Mouse (Mus musculus) limb, embryonic 10.5 days (tissue): ENCODE measurements around the gene I830077J02Rik. TPM values are rescaled to one million over a fixed set of nuclear protein-coding genes. Genes with fewer than 3 reads are reported as not detected.

Source experiments
- DNase-seq: peaks from one replicate; pipeline ENCODE4 v3.0.0-alpha.2; 2017; ENCODE audit warnings: low spot score
- H3K27ac ChIP-seq: fragments of 300-500 bp; sonication (generic); 2 replicates; pipeline ENCODE4 v1.5.1; 2016; ENCODE audit warnings: mild to moderate bottlenecking
- H3K27me3 ChIP-seq: fragments of 300-500 bp; sonication (generic); 2 replicates; pipeline ENCODE4 v1.6.1; 2016; ENCODE audit warnings: low read depth, mild to moderate bottlenecking; ENCODE audit not compliant: poor library complexity, severe bottlenecking
- H3K36me3 ChIP-seq: fragments of 300-500 bp; sonication (generic); 2 replicates; pipeline ENCODE4 v1.6.1; 2016; ENCODE audit warnings: mild to moderate bottlenecking, moderate library complexity
- H3K4me1 ChIP-seq: fragments of 300-500 bp; sonication (generic); 2 replicates; pipeline ENCODE4 v1.6.1; 2016
- H3K4me3 ChIP-seq: fragments of 300-500 bp; sonication (generic); 2 replicates; pipeline ENCODE4 v1.5.1; 2016; ENCODE audit warnings: mild to moderate bottlenecking, moderate library complexity
- H3K9me3 ChIP-seq: fragments of 300-500 bp; sonication (generic); replicated peaks from 2 replicates; pipeline ENCODE4 v1.6.1; 2016; ENCODE audit warnings: mild to moderate bottlenecking
- WGBS: fragments of 180-500 bp; shearing (Covaris S2); methylation state at CpG from one replicate; pipeline ENCODE4 v1.1.7; 2016; 5-methylcytosine and 5-hydroxymethylcytosine counted together
- polyA plus RNA-seq: library from polyadenylated mRNA; unstranded; fragments of >200 nt; fragmentation: Nextera tagmentation; extraction: Ambion mirVana; gene quantifications from 2 replicates; pipeline ENCODE4 v1.2.1, GENCODE M21; 2016

The I830077J02Rik gene
- polyA plus RNA-seq, 1 experiment from 2014 or later: 0.41 TPM

DNA sequence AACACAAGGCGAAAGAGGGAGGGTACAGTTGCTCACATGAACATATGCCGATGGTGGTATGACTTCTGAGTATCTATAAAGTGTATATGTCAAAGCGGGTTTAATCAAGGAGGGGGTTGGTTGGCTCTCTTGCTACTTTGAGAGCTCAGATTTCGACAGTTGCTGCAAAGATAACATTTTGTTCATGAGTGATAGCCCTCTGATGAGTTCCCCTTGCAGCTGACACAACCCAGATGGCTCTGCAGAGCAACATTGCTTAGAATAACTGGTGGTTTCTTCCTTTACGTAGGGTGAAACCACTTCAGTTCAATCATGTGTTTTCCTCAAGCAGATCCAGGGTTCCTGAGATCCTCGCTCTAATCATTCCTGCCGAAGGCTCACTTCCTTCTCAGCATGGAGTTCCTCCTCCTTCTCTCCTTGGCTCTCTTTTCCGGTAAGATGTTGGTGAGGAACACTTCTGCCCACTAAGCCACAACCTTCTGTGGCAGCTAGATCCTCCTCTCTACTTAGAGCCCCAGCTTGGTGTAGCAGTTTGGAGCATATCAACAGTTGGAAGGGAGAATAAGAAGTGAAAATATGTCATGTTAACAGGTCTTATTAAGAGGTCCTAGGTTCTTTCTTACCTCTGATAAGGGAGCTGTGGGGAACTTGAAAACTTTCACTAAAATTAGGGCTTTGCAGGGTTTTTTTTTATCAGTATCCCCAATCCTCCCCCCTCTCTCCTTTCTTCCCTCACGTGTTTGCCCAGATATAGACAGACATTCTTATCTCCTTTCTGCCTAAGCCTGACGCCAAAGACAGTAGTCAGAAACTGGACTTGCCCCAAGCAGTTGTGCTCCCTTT, 18.4 kb downstream of the I830077J02Rik start:
- no peak for DNase-seq
- no peak overlapping the region for H3K4me3 ChIP-seq
- H3K9me3 ChIP-seq: no peaks in the 10 kb centered on the region
- no peak overlapping the region for H3K27ac ChIP-seq
- H3K36me3 ChIP-seq: no peaks in the 10 kb centered on the region
- 0 out of 2 replicates have a peak, but pooled peaks cover 3% of the 10 kb centered on the region for H3K4me1 ChIP-seq
- H3K27me3 ChIP-seq: no peaks in the 10 kb centered on the region
- 60% methylated on average over 10 of the region's 10 CpGs for whole genome bisulfite sequencing

DNA sequence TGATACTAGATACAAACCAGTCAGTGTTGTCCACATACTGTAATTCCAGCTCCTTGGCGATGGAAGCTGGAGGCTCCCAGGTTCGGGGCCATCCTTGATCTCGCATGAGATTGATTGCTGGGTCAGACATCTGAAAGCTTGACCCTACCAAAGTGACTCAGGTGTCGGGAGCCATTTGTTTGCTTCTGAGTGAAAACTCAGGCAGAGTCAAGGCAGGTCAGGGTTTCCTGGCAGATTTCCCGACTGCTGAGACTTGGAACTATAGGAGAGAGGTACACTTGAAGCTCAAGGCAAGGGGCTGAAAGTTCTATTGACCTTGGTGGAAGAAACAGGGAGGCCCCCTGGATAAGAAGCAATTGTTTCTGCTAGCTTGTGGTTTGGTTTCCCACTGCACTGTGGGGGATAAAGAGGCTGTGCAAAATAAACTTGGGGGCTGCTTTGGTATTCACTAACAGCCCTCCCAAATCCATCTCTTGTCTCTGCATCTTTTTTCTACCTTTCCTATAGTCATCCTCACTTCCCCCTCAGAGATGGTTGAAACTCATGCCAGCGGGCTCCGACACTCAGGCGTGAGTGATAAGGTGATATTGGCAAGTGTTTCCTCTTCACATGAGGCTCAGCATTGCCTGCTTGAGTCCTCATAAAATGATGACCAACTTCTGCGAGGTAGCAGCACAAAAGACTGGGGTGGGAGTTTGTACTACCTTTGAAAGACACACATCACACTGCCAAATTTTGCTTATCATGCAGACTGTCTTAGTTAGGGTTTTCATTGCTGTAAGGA, 20.2 kb downstream of the I830077J02Rik start:
- no peak for DNase-seq
- Histone ChIP-seq H3K27me3 (no peaks in the 10 kb centered on the region), H3K36me3 (no peaks in the 10 kb centered on the region), H3K27ac (no peak overlapping the region), H3K9me3 (no peaks in the 10 kb centered on the region), H3K4me3 (no peak overlapping the region), H3K4me1 (no peaks in the 10 kb centered on the region)
- 76% methylated on average over 9 of the region's 9 CpGs for WGBS

DNA sequence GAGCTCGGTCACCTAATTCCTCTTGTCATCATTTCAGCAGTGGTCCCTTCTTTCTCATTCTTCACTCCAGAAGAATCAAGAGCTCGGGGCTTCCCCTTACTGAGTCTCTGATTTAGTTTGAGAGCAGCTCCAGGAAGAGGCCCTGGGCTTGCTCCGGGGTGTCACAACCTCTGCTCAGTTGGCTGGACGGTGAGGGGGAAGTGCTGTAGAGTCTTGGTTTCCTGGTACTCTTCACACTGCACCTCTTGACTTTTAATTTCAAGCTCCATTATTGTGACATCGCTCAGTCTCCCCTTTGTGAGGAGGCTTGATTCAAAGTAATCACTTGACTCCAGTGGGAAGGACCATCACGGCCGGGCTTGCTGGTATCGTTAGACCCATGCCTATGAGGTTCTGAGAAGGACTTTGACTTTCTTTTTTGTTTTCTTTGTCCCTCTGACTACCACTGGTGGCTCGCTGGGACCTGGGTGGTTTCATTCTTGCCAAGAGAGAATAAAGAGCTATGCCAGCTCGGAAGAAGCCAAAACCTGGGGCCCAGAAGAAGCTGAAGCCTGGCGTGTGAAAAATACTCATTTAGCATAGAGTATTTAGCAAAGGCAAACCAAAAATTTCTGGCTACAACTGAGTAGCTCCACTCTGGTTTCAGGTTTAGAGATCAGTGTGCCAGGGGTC, 21.8 kb downstream of the I830077J02Rik start:
- H3K27ac ChIP-seq: no peak overlapping the region
- no peaks in the 10 kb centered on the region for H3K9me3 ChIP-seq
- WGBS: 86% methylated on average over 11 of the region's 11 CpGs
- DNase-seq: no peak
- no peaks in the 10 kb centered on the region for H3K36me3 ChIP-seq
- no peaks in the 10 kb centered on the region for H3K27me3 ChIP-seq
- no peaks in the 10 kb centered on the region for H3K4me1 ChIP-seq
- no peak overlapping the region for H3K4me3 ChIP-seq

DNA sequence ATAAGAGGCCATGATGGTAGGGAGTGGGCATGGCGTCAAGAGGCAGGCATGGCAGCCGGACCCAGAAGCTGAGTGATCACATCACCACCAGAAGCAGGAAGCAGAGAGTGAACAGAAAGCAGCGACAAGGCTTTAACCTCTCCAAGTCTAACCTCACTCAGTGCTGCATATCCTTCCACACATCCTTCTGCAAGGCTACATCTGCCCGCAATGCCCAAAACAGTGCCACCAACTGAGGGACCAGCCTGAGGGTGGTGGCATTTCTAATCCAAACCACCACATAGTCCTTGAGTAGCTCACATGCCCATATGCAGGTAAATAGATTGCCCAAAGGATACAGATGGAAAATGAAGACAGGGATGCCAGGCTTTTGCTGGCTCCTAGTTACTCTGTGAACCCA, 23.5 kb downstream of the I830077J02Rik start:
- Histone ChIP-seq H3K27ac (no peak overlapping the region), H3K4me1 (no peaks in the 10 kb centered on the region), H3K4me3 (no peak overlapping the region), H3K27me3 (no peaks in the 10 kb centered on the region), H3K9me3 (no peaks in the 10 kb centered on the region), H3K36me3 (no peaks in the 10 kb centered on the region)
- WGBS: 92% methylated on average over 4 of the region's 4 CpGs
- DNase-seq: no peak

DNA sequence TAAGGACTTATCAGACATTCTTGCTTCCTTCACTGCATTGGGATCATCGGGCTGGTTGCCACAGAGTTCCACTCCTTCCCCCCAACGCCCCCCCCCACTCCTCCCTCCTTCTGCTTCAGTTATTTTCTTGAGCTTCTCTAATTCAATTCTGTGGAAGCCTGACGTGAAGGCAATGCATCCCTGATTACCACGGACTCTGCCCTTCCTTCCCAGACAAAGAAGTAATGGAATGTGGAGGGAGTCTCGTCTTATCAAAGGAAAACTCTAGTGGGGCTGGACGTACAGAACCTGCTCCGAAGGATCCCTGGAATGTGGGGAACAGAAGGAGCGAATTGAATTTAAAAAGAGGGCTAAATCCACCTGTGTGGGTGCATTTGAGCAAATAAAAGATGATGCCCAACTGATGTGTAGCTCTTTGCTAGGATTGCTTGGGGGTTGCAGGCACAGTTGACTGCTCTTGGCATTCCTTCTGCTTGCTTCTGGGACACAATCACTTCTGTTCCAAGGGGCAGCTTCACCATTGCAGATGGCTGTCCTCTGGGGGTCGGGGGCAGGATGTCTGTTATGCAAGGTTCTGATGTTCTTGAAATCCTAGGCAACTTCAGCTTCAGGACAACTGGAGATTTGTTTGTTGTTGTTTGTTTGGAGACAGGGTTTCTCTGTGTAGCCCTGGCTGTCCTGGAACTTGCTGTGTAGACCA, 24.4 kb downstream of the I830077J02Rik start:
- Histone ChIP-seq H3K27ac (no peak overlapping the region), H3K4me1 (no peaks in the 10 kb centered on the region), H3K36me3 (no peaks in the 10 kb centered on the region), H3K4me3 (no peak overlapping the region), H3K27me3 (no peaks in the 10 kb centered on the region), H3K9me3 (no peaks in the 10 kb centered on the region)
- DNase-seq: no peak
- 73% methylated on average over 9 of the region's 9 CpGs for WGBS

DNA sequence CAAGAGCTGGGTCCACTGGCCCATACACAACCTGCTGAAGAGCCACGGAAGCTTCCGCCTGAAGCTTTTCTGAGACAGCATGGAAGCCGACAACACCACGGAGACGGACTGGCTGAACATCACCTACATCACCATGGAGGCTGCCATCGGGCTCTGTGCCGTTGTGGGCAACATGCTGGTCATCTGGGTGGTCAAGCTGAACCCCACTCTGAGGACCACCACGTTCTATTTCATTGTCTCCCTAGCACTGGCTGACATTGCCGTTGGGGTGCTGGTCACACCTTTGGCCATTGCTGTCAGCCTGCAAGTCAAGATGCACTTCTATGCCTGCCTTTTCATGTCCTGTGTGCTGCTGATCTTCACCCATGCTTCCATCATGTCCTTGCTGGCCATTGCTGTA, 27.7 kb downstream of the I830077J02Rik start:
- DNase-seq: no peak
- H3K27ac ChIP-seq: no peak overlapping the region
- H3K4me1 ChIP-seq: no peaks in the 10 kb centered on the region
- H3K9me3 ChIP-seq: no peaks in the 10 kb centered on the region
- no peak overlapping the region for H3K4me3 ChIP-seq
- no peaks in the 10 kb centered on the region for H3K36me3 ChIP-seq
- 95% methylated on average over 9 of the region's 9 CpGs for WGBS
- H3K27me3 ChIP-seq: no peaks in the 10 kb centered on the region

DNA sequence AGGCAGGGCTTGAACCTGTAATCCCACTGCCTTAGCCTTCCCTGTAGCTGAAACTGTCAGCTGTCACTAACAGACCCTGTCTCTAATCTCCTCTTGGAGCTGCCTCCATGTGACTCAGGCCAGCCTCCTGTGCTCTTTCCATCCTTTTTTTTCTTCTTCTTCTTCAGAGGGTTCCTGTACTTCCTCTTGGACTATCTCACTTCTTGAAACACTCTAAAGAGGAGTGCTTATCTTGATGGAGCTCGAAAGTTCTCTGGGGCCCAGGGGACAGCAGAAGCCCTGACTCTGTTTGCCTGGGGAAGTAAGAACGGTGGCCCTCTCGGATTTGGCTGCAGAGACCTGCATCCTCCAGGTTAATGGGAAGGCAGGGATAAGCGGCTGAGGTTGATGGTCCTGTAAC, 28.3 kb downstream of the I830077J02Rik start:
- Histone ChIP-seq H3K4me3 (no peak overlapping the region), H3K27ac (no peak overlapping the region), H3K9me3 (no peaks in the 10 kb centered on the region), H3K4me1 (0 out of 2 replicates have a peak, but pooled peaks cover 3% of the 10 kb centered on the region), H3K27me3 (no peaks in the 10 kb centered on the region), H3K36me3 (no peaks in the 10 kb centered on the region)
- DNase-seq: no peak
- 77% methylated on average over 4 of the region's 4 CpGs for WGBS

DNA sequence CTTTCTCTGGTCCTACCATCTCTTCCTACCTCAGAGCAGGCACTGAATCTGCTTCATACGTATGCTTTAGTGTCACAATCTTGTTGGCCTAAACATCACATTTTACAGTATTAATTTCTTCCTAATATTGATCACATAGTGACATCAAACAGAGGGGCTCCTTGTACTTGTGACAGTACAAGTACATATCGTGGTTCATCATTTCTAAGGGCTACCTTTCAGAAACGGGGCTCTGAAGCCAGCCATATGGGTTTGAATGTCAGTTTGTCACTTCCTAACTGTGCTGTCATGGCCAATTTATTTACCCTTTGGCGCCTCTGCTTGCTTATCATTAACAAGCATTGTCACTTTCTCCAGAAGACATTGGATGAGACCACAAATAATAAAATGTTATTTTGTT, 31.0 kb downstream of the I830077J02Rik start:
- Histone ChIP-seq H3K27ac (no peak overlapping the region), H3K4me3 (no peak overlapping the region), H3K9me3 (no peaks in the 10 kb centered on the region), H3K4me1 (0 out of 2 replicates have a peak, but pooled peaks cover 3% of the 10 kb centered on the region), H3K27me3 (no peaks in the 10 kb centered on the region), H3K36me3 (no peaks in the 10 kb centered on the region)
- 73% methylated on average over 4 of the region's 4 CpGs for WGBS
- no peak for DNase-seq

DNA sequence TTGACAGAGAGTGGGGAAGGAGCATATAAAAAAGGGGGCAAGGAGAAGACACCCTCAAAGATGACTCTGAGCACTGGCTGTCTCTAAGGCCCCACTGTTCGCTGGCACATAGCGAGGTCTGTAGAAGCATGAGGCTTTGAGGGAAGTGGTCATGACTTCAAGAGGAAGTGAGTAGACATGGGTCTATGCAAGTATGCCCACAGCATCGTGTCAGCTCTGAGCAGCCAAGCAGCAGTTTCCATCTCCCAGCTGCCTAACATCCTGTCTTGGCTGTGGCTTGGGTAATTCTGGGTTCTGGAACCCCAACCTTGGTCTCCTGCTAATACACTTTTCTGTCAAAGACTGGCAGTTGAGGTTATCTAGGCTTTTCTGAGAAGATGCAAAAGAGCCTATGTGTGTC, 31.7 kb downstream of the I830077J02Rik start:
- DNase-seq: no peak

DNA sequence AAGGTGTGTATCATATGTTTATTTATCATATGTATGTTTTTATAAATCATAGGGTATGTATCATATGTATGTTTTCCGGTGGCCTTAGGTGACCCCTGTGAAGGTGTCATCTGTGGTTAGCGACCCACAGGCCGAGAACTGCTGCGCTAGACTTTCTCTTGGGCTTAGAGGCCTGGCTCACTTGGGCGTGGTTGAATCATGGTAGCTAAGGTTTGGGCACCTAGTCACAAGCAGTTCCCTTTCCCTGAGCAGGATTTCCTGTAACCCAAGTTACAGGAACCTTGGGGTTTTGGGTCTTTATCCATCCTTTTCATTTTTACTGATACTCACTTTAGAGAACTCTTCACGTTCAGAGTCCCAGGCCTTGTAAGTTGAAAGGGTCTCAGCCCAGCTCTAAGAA, 32.2 kb downstream of the I830077J02Rik start:
- DNase-seq: no peak
- Histone ChIP-seq H3K4me3 (no peak overlapping the region), H3K36me3 (no peaks in the 10 kb centered on the region), H3K27ac (no peak overlapping the region), H3K27me3 (no peaks in the 10 kb centered on the region), H3K9me3 (no peaks in the 10 kb centered on the region), H3K4me1 (peaks cover 5% of the 10 kb centered on the region; the same call in 1 of the 2 replicates)
- 80% methylated on average over 6 of the region's 6 CpGs for WGBS

More for the DNA sequence above, 31.7 kb downstream of the I830077J02Rik start:
- Histone ChIP-seq H3K36me3 (no peaks in the 10 kb centered on the region), H3K27ac (no peak overlapping the region), H3K9me3 (no peaks in the 10 kb centered on the region), H3K4me3 (no peak overlapping the region), H3K27me3 (no peaks in the 10 kb centered on the region), H3K4me1 (0 out of 2 replicates have a peak, but pooled peaks cover 3% of the 10 kb centered on the region)
- 77% methylated on average over 3 of the region's 3 CpGs for WGBS

DNA sequence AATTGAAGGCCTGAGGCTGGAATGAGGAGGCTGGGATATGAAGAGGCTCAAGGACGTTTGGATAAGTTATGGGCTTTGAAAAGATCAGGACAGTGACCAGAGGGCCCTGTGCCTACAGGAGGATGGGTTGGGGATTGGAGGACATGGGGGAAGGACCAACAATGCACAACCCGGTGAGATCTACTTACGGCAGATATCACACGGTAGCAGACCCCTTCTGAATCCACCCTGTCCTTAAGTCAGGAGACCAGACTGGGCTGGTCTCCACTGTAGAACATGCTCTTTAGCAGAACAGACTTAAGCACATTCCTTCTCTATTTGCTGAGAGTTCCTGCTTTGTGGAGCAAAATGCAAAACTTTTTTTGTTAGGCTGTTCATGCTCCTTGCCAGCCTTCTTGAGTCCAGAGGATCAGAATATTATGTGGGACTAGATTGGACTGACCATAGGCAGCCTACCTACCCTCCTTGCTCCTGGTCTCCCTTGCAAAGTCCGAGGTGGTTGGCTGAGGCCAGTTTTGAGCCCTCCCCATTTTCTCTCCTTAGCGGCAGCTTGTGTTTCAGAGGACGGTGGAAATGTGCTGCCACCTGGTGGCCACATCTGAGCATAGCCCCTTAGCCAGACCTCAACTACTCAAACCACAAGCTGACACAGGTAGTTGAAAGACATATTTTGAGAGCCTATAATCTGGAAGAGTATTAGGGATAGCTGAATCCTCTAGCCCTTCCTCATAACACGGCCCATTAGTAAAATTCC, 32.9 kb downstream of the I830077J02Rik start:
- peaks cover 12% of the 10 kb centered on the region for H3K4me1 ChIP-seq
- H3K27ac ChIP-seq: no peak overlapping the region
- peak; percentile 91 for DNase-seq
- H3K9me3 ChIP-seq: no peaks in the 10 kb centered on the region
- H3K27me3 ChIP-seq: no peaks in the 10 kb centered on the region
- 44% methylated on average over 8 of the region's 8 CpGs for WGBS
- no peak overlapping the region for H3K4me3 ChIP-seq
- no peaks in the 10 kb centered on the region for H3K36me3 ChIP-seq

DNA sequence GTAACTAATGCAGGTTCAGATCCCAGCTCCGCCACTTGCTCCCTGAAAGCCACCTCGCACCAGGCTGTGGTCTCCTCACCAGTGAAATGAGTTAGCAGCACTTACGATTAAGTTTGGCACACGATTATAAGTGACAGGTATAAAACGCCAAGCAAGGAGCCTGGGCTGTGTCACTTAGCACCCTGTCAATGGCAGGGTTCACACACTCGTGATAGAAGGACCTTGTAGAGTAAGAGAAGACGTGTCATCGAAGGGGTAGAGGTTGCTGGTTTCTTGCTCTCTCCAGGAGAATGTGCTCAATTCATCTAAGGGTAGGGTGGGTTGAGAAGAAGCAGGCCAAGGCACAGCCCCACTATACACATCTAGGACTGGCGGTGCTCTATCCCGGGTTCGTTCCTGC, 33.6 kb downstream of the I830077J02Rik start:
- no peak overlapping the region for H3K4me3 ChIP-seq
- no peak overlapping the region for H3K27ac ChIP-seq
- H3K36me3 ChIP-seq: no peaks in the 10 kb centered on the region
- WGBS: 72% methylated on average over 11 of the region's 11 CpGs
- no peaks in the 10 kb centered on the region for H3K9me3 ChIP-seq
- no peak for DNase-seq
- peaks cover 19% of the 10 kb centered on the region for H3K4me1 ChIP-seq
- H3K27me3 ChIP-seq: no peaks in the 10 kb centered on the region
